ENCODE assay signal across 10 mouse cellular contexts in genomic region chr2:113807640-113808039, GRCm38 (mm10). TPM values are rescaled to one million over a fixed set of nuclear protein-coding genes. Genes with fewer than 3 reads are reported as not detected.
DNase-seq lines count a peak whose midpoint lies in the region; ATAC-seq lines count a peak whose summit lies in the region.
"Had no signal": no experiment of that assay in that cellular context is flagged by ENCODE, and none has a peak within 500 bp of the region (broad histone marks: within the 10 kb centered on the region; RNA-seq: fewer than 3 reads in every experiment).

No protein-coding gene starts in this region.

- DNase-seq in 3134 (ENCODE audit: extremely low read depth, insufficient read length, low spot score), result peak; percentile 16
- DNase-seq in adrenal gland, adult 2 months, result peak; percentile 74
- peak; percentile 72 for DNase-seq in hindlimb bud, embryonic 11.5 days (ENCODE audit: extremely low spot score, low read depth, low spot score)
- peak; percentile 76 for DNase-seq in lung, postnatal 14 days
- peak; percentile 88 for DNase-seq in testis, postnatal 10 days (ENCODE audit: low spot score)

- H3K27me3 ChIP-seq in forebrain, embryonic 13.5 days, result no peaks in the 10 kb centered on the region
- H3K27me3 ChIP-seq in forebrain, embryonic 12.5 days, result no peaks in the 10 kb centered on the region
- H3K27me3 ChIP-seq: hindbrain, embryonic 15.5 days had no signal

- H3K9me3 ChIP-seq in forebrain, embryonic 13.5 days (replicated peaks), result no peaks in the 10 kb centered on the region
- no peaks in the 10 kb centered on the region for H3K9me3 ChIP-seq in forebrain, embryonic 12.5 days
- H3K9me3 ChIP-seq: hindbrain, embryonic 15.5 days had no signal

- H3K4me1 ChIP-seq in forebrain, embryonic 13.5 days, result no peaks in the 10 kb centered on the region
- no peaks in the 10 kb centered on the region for H3K4me1 ChIP-seq in forebrain, embryonic 12.5 days
- H3K4me1 ChIP-seq: hindbrain, embryonic 15.5 days had no signal

- peaks cover 10% of the 10 kb centered on the region; the same call in 1 of the 2 replicates for H3K36me3 ChIP-seq in forebrain, embryonic 13.5 days (ENCODE audit: poor library complexity, severe bottlenecking)
- H3K36me3 ChIP-seq in forebrain, embryonic 12.5 days (replicated peaks), result peaks cover 11% of the 10 kb centered on the region

- 26% methylated on average over 9 of the region's 9 CpGs for WGBS in forebrain, embryonic 13.5 days
- WGBS in forebrain, embryonic 12.5 days, result 24% methylated on average over 9 of the region's 9 CpGs

- H3K4me3 ChIP-seq in forebrain, embryonic 13.5 days, result no peak overlapping the region
- no peak overlapping the region for H3K4me3 ChIP-seq in forebrain, embryonic 12.5 days (replicated peaks)
- H3K4me3 ChIP-seq: hindbrain, embryonic 15.5 days had no signal

- H3K4me2 ChIP-seq in forebrain, embryonic 13.5 days, result no peak overlapping the region
- no peak overlapping the region for H3K4me2 ChIP-seq in forebrain, embryonic 12.5 days
- H3K4me2 ChIP-seq: hindbrain, embryonic 15.5 days had no signal

- H3K9ac ChIP-seq in forebrain, embryonic 13.5 days, result no peak overlapping the region
- H3K9ac ChIP-seq in forebrain, embryonic 12.5 days, result no peak overlapping the region
- H3K9ac ChIP-seq: hindbrain, embryonic 15.5 days had no signal

- 0 out of 2 replicates have a peak, but pooled peaks have one; percentile 61 for ATAC-seq in forebrain, embryonic 13.5 days
- ATAC-seq in forebrain, embryonic 12.5 days (ENCODE audit: low FRiP score), result no peak
- ATAC-seq in common myeloid progenitor, adult 5-6 weeks (replicated peaks; ENCODE audit: low read depth, poor library complexity, severe bottlenecking), result peak; percentile 47; the same call in 1 of the 2 replicates

- H3K27ac ChIP-seq in forebrain, embryonic 13.5 days, result no peak overlapping the region
- H3K27ac ChIP-seq in forebrain, embryonic 12.5 days, result no peak overlapping the region
- H3K27ac ChIP-seq: hindbrain, embryonic 15.5 days had no signal

RNA-seq across cellular contexts. Expression of gene Scg5, which starts 21.3 kb away (rescaled TPM):
- polyA plus RNA-seq in forebrain, embryonic 13.5 days (2015; fragmentation: Nextera tagmentation; extraction: Ambion mirVana), result 132 and 136 TPM in 2 replicates
- 67.8 and 71.2 TPM in 2 replicates for polyA plus RNA-seq in forebrain, embryonic 12.5 days (2016; fragmentation: Nextera tagmentation; extraction: Ambion mirVana)
- 10 to 100 TPM; 35.3 to 60.8 TPM for total RNA-seq in adrenal gland, adult 2 months (2021)
- 6.3 and 11.2 TPM in 2 replicates for polyA plus RNA-seq in adrenal gland, adult 2 months (2012; rRNA removed)
- 3.7 TPM in 1 of 2 replicates, not detected in the other for total RNA-seq in common myeloid progenitor, adult 5-6 weeks (2017)

RNA-seq across cellular contexts. Expression of gene Arhgap11a, which starts 40.8 kb away (rescaled TPM):
- polyA plus RNA-seq in forebrain, embryonic 13.5 days (2015; fragmentation: Nextera tagmentation; extraction: Ambion mirVana), result 41.4 and 46.8 TPM in 2 replicates
- polyA plus RNA-seq in forebrain, embryonic 12.5 days (2016; fragmentation: Nextera tagmentation; extraction: Ambion mirVana), result 66.3 and 70.4 TPM in 2 replicates
- 1 to 10 TPM; 2.1 to 2.2 TPM for total RNA-seq in adrenal gland, adult 2 months (2021)
- 0.13 and 0.18 TPM in 2 replicates for polyA plus RNA-seq in adrenal gland, adult 2 months (2012; rRNA removed)
- total RNA-seq in common myeloid progenitor, adult 5-6 weeks (2017), result 40.6 and 55.4 TPM in 2 replicates

RNA-seq across cellular contexts. Expression of gene Grem1, which starts 49.2 kb away (rescaled TPM):
- polyA plus RNA-seq in forebrain, embryonic 13.5 days (2015; fragmentation: Nextera tagmentation; extraction: Ambion mirVana), result 0.12 and 0.23 TPM in 2 replicates
- 0.44 and 0.57 TPM in 2 replicates for polyA plus RNA-seq in forebrain, embryonic 12.5 days (2016; fragmentation: Nextera tagmentation; extraction: Ambion mirVana)
- under 1 TPM; 0.20 to 0.86 TPM for total RNA-seq in adrenal gland, adult 2 months (2021)
- polyA plus RNA-seq in adrenal gland, adult 2 months (2012; rRNA removed), result not detected in 2 replicates
- not detected in 2 replicates for total RNA-seq in common myeloid progenitor, adult 5-6 weeks (2017)
- total RNA-seq: neutrophil, adult 5-6 weeks had no signal

Comparison
In these comparisons a context has a peak if more than half of its experiments do, and no peak if none do; other contexts are left out.
1. DNase-seq: peak in every context shown above with its lines; median percentile 88 in testis, postnatal 10 days; 76 in lung, postnatal 14 days; 74 in adrenal gland, adult 2 months; 72 in hindlimb bud, embryonic 11.5 days; 16 in 3134.
2. RNA of gene Arhgap11a, which starts 40.8 kb away (polyA plus RNA-seq): 66.3 to 70.4 TPM in forebrain, embryonic 12.5 days and 41.4 to 46.8 TPM in forebrain, embryonic 13.5 days; 0.13 to 0.18 TPM in adrenal gland, adult 2 months; every median in the first group is over 10 times any median in the second.